ENCODE assay signal across 7 mouse cellular contexts in the genomic region with DNA sequence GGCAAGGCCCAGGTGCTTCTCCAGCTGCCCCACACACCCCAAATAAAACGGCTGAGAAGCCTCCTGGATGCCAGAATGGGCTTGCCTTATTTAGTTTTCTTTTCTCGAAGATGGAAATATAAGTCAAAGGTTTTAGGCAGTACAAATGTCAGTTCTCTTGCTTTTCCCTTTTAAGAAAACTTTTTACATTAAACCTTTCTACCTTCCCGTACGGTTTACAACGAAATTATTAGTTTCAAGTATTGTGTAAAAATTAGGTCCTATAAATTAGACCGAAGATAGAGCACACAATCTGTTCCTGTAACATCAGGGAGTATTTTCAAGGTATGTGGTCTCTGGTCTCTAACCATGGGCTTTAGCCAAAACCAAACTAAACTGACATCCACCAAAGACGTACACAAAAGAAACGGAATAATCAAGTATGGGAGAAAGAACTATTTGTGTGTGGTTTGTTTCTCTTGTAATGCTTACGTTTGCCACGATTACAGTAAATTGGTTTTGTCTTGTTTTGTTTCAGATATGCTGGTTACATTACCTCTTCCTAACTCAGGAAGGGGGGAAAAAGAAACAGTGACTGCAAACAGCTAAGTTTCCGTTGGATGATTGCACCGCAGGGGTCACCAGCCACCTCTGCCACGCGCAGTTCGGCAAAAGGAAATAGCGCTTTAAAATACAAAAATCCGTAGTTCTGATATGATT. TPM values are rescaled to one million over a fixed set of nuclear protein-coding genes. Genes with fewer than 3 reads are reported as not detected.
DNase-seq lines count a peak whose midpoint lies in the region; ATAC-seq and TF ChIP-seq lines count a peak whose summit lies in the region.

No protein-coding gene starts in this region.

- 11% methylated on average over 17 of the region's 17 CpGs for WGBS in lung, embryonic 14.5 days
- WGBS in forebrain, embryonic 14.5 days: 9% methylated on average over 17 of the region's 17 CpGs
- WGBS in limb, embryonic 13.5 days: 5% methylated on average over 17 of the region's 17 CpGs
- 12% methylated on average over 17 of the region's 17 CpGs for WGBS in stomach, embryonic 14.5 days

- peak overlapping the region; percentile 78 for H3K4me2 ChIP-seq in lung, embryonic 14.5 days
- peak overlapping the region; percentile 82 for H3K4me2 ChIP-seq in forebrain, embryonic 14.5 days (ENCODE audit: low read length)
- H3K4me2 ChIP-seq in limb, embryonic 13.5 days (replicated peaks): peak overlapping the region; percentile 70
- H3K4me2 ChIP-seq in stomach, embryonic 14.5 days (replicated peaks; ENCODE audit: low read depth, low read length): peak overlapping the region; percentile 79

- TF ChIP-seq CTCF in lung, embryonic 14.5 days (IDR thresholded peaks at IDR 0.05; ENCODE audit: low read depth): no peak

- peak; percentile 24 for DNase-seq in lung, embryonic 14.5 days
- no peak for DNase-seq in lung, postnatal 10 days
- no peak for DNase-seq in forebrain, embryonic 14.5 days (ENCODE audit: low spot score)
- no peak for DNase-seq in spleen, adult 12 weeks (ENCODE audit: low spot score)
- DNase-seq in adipocyte (ENCODE audit: low spot score): no peak

- no peaks in the 10 kb centered on the region for H3K36me3 ChIP-seq in lung, embryonic 14.5 days (ENCODE audit: insufficient read depth)
- no peaks in the 10 kb centered on the region for H3K36me3 ChIP-seq in forebrain, embryonic 14.5 days (ENCODE audit: control insufficient read depth, insufficient read depth, low read length)
- H3K36me3 ChIP-seq in limb, embryonic 13.5 days: no peaks in the 10 kb centered on the region
- H3K36me3 ChIP-seq in stomach, embryonic 14.5 days (ENCODE audit: control insufficient read depth, insufficient read depth, low read length): no peaks in the 10 kb centered on the region

- H3K4me3 ChIP-seq in lung, embryonic 14.5 days (ENCODE audit: low read depth, low read length): peak overlapping the region; percentile 66
- H3K4me3 ChIP-seq in forebrain, embryonic 14.5 days (ENCODE audit: low read depth, low read length): peak overlapping the region; percentile 47
- peak overlapping the region; percentile 75 for H3K4me3 ChIP-seq in limb, embryonic 13.5 days
- peak overlapping the region; percentile 67 for H3K4me3 ChIP-seq in stomach, embryonic 14.5 days (ENCODE audit: low read depth, low read length)

- peak overlapping the region; percentile 89 for H3K9ac ChIP-seq in lung, embryonic 14.5 days
- H3K9ac ChIP-seq in forebrain, embryonic 14.5 days (ENCODE audit: low read length): peak overlapping the region; percentile 57; the same call in 1 of the 2 replicates
- H3K9ac ChIP-seq in limb, embryonic 13.5 days: peak overlapping the region; percentile 98
- H3K9ac ChIP-seq in stomach, embryonic 14.5 days (replicated peaks; ENCODE audit: low read depth, low read length): peak overlapping the region; percentile 82

- H3K4me1 ChIP-seq in lung, embryonic 14.5 days (ENCODE audit: insufficient read depth): peaks cover 11% of the 10 kb centered on the region; the same call in 1 of the 2 replicates
- peaks cover 8% of the 10 kb centered on the region; the same call in 1 of the 2 replicates for H3K4me1 ChIP-seq in forebrain, embryonic 14.5 days (ENCODE audit: control insufficient read depth, insufficient read depth, low read length)
- H3K4me1 ChIP-seq in limb, embryonic 13.5 days: peaks cover 48% of the 10 kb centered on the region
- peaks cover 20% of the 10 kb centered on the region for H3K4me1 ChIP-seq in stomach, embryonic 14.5 days (ENCODE audit: control insufficient read depth, insufficient read depth, low read length)

- peaks cover 29% of the 10 kb centered on the region for H3K27me3 ChIP-seq in lung, embryonic 14.5 days (ENCODE audit: insufficient read depth, low read length)
- H3K27me3 ChIP-seq in forebrain, embryonic 14.5 days (replicated peaks; ENCODE audit: control insufficient read depth, insufficient read depth, low read length): peaks cover 45% of the 10 kb centered on the region
- peaks cover 1% of the 10 kb centered on the region; the same call in 1 of the 2 replicates for H3K27me3 ChIP-seq in limb, embryonic 13.5 days
- H3K27me3 ChIP-seq in stomach, embryonic 14.5 days (ENCODE audit: control insufficient read depth, insufficient read depth, low read length): no peaks in the 10 kb centered on the region

- H3K27ac ChIP-seq in lung, embryonic 14.5 days (ENCODE audit: low read depth): peak overlapping the region; percentile 97
- H3K27ac ChIP-seq in forebrain, embryonic 14.5 days (ENCODE audit: low read depth, low read length): no peak overlapping the region
- H3K27ac ChIP-seq in limb, embryonic 13.5 days: peak overlapping the region; percentile 99
- H3K27ac ChIP-seq in stomach, embryonic 14.5 days (ENCODE audit: low read length): peak overlapping the region; percentile 95

- no peaks in the 10 kb centered on the region for H3K9me3 ChIP-seq in lung, embryonic 14.5 days (ENCODE audit: low read depth, low read length)
- H3K9me3 ChIP-seq in forebrain, embryonic 14.5 days (replicated peaks; ENCODE audit: control insufficient read depth, low read length): no peaks in the 10 kb centered on the region
- H3K9me3 ChIP-seq in limb, embryonic 13.5 days: no peaks in the 10 kb centered on the region
- no peaks in the 10 kb centered on the region for H3K9me3 ChIP-seq in stomach, embryonic 14.5 days (ENCODE audit: control insufficient read depth, low read depth, low read length)

- no peak for ATAC-seq in lung, embryonic 14.5 days (ENCODE audit: insufficient read depth)
- ATAC-seq in forebrain, embryonic 14.5 days: no peak
- ATAC-seq in limb, embryonic 13.5 days (ENCODE audit: low FRiP score, low read depth): no peak
- no peak for ATAC-seq in stomach, embryonic 14.5 days (ENCODE audit: insufficient number of reproducible peaks, insufficient read depth, low FRiP score, low read depth)

RNA-seq across cellular contexts. Expression of gene Mecom, which starts 41.3 kb away (rescaled TPM):
- 74.0 and 77.5 TPM in 2 replicates for polyA plus RNA-seq in lung, embryonic 14.5 days (2014; fragmentation: Nextera tagmentation; extraction: Ambion mirVana)
- polyA plus RNA-seq in forebrain, embryonic 14.5 days (2014; fragmentation: Nextera tagmentation; extraction: Ambion mirVana): 3.2 and 4.0 TPM in 2 replicates
- polyA plus RNA-seq in limb, embryonic 13.5 days (2015; fragmentation: Nextera tagmentation; extraction: Ambion mirVana): 87.4 and 90.7 TPM in 2 replicates
- polyA plus RNA-seq in stomach, embryonic 14.5 days (2014; fragmentation: Nextera tagmentation; extraction: Ambion mirVana): 85.8 and 101 TPM in 2 replicates

Comparison
In these comparisons a context has a peak if more than half of its experiments do, and no peak if none do; other contexts are left out.
1. RNA of gene Mecom, which starts 41.3 kb away (polyA plus RNA-seq): 85.8 to 101 TPM in stomach, embryonic 14.5 days, 87.4 to 90.7 TPM in limb, embryonic 13.5 days and 74.0 to 77.5 TPM in lung, embryonic 14.5 days; 3.2 to 4.0 TPM in forebrain, embryonic 14.5 days; every median in the first group is over 10 times any median in the second.
2. Peak in every context shown above with its lines, with median percentiles within 50 percentile points of each other: H3K4me2 ChIP-seq, H3K4me3 ChIP-seq and H3K9ac ChIP-seq.